Mouse (Mus musculus) fibroblast of lung, adult 2 months (primary cell): ENCODE measurements around the gene A930033H14Rik.

Source experiments
- DNase-seq: peaks from one replicate; pipeline ENCODE4 v3.0.0-alpha.2; 2011; ENCODE audit warnings: low read depth

A930033H14Rik gene

DNA sequence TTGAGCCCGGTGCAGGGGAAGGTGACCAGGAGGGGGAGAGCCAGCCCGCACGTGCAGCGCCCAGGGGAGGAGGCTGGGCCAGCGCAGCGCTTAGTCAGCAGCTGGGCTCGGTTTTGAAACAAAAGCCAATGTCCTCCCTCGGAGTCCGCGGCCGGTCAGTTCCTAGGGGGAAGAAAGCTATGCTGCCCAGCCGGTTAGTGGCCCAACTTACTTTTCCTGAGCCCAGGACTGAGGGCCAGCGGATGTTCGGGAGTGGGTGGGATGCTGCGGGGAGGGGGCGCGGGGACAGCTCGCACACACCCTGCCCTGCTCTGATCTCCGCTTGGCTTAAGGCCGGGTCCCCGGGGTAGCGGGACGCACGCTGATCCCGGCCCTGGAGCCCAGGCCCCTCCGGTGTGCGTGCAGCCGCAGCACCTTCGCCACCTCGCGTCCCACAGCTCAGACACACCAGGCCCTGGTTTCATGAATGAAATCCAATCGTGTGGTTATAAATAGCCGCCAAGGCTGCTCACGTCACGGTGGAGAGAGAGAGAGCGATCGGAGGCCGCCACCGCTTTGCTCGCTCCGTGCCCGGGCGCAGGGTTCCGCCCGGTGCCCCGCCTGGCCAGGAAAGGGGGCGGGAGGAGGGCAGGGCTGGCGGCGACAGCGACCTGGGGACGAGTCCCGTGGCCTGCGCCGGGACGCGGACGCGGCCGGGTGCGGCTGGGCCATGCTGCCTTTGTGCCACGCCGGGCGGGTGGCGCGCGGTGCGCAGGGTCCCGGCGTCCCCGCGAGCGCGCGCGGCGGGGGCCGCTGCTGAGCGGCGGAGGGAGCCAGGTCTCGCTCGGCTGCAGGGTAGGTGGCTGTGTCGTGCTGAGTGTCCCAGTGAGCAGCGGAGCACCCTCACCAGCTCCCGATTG, at the start of gene A930033H14Rik:
A930033H14Rik (minus strand) TSS at position 557 of the 899 bp plus-strand sequence.
- peak; percentile 35 for DNase-seq

DNA sequence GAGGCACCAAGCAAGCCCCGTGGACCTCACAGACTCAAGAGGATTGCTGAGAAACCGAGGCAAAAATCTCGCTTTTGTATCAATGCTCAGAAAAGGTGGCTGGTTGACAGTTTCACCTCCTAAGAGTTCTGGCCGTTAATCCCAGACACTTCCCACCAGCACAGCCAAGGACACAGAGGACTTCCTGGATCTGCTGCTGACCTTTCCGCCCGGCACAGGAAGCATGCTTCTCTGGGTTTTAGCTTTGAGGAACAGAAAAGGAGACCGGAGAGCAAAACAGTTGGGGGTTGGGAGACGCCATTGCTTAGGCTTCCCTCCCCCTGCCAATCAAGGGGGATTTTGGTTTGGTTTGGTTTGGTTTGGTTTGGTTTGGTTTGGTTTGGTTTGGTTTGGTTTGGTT, 47.0 kb upstream of the A930033H14Rik start:
- no peak for DNase-seq

GRCm38 (mm10) chr10:69259161-69259560, 46.3 kb upstream of the A930033H14Rik start:
- no peak for DNase-seq

GRCm38 (mm10) chr10:69258588-69258987, 45.7 kb upstream of the A930033H14Rik start:
- DNase-seq: no peak

DNA sequence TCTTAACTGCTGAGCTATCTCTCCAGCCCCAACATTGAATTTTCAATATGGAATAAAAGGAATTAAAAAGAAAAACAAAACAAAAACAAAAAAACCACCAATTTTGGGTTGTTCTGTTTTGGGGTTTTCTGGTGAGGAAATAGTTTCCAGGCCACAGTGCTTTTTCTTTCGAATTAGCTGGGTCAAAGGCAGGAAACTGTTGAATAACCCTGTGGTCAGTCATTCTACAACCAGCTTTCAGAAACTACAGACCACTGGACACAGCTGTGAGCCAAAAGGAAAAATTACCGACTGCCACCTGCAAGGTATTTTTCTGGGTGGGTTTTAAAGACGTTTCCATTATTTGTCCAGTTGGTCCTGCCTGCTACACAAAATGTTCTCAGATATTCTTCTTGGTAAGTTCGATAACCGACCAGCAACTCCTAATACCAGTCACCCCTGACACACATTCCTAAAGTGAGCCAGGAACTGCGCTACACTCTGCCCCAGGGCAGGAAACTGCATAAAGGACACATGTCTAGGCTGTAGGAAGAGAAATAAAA, 44.8 kb upstream of the A930033H14Rik start:
- DNase-seq: no peak

- DNase-seq: no peak
These were observed 42.7 kb upstream of the A930033H14Rik start for GRCm38 (mm10) chr10:69255594-69255993.

- DNase-seq: no peak
These were observed 41.5 kb upstream of the A930033H14Rik start for GRCm38 (mm10) chr10:69254390-69254847.

- DNase-seq: no peak
These were observed 40.8 kb upstream of the A930033H14Rik start for GRCm38 (mm10) chr10:69253686-69254080.

- no peak for DNase-seq
These were observed 40.3 kb upstream of the A930033H14Rik start for GRCm38 (mm10) chr10:69253075-69253685.

- DNase-seq: no peak
These were observed 39.5 kb upstream of the A930033H14Rik start for GRCm38 (mm10) chr10:69252112-69253074.

DNA sequence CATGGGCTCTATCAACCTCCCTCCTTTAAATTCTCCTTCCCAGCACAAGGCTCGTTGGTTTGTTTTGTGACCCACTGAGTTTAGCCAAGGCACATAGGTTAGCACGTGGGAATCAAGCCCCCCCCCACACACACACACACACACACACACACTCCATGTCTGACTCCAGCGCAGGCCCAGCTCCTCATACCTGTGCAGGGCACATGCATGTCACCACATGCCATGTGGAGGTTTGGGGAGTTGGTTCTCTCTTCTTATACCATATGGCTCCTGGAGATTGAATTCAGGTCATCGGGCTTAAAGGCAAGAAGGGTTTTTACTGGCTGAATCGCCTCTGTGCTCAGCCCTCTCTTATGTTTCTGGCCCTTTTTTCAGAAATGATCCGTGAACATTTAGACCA, 38.4 kb upstream of the A930033H14Rik start:
- DNase-seq: no peak

GRCm38 (mm10) chr10:69248261-69249160, 35.6 kb upstream of the A930033H14Rik start:
- DNase-seq: no peak

DNA sequence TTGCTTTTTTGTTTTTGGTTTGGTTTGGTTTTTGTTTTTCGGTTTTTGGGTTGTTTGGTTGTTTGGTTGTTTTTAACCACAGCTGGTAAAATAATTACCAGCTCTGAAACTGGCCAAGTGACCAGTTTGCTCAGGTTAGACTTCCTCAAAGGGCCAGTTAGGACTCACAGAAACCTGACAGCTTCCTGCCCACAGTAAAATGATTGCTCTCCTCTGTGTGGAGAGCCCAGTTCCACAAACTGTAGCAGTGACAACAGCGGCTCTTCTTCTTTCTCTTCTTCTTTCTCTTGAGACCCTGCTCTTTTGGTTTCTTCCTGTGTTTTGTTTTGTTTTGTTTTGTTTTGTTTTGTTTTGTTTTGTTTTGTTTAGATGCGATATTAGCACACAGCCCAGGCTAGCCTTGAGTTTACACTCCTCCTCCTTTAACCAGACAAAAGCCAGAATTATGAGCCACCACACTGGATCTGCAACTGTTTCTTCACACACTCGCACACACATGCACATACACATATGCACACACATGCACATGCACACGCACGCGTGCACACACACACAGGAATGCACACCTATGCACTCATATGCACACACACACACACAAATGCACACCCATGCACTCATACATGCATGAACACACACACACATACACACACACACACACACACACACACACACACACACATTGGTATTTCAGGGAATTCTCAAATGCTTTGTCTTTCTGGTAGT, 34.6 kb upstream of the A930033H14Rik start:
- no peak for DNase-seq

DNA sequence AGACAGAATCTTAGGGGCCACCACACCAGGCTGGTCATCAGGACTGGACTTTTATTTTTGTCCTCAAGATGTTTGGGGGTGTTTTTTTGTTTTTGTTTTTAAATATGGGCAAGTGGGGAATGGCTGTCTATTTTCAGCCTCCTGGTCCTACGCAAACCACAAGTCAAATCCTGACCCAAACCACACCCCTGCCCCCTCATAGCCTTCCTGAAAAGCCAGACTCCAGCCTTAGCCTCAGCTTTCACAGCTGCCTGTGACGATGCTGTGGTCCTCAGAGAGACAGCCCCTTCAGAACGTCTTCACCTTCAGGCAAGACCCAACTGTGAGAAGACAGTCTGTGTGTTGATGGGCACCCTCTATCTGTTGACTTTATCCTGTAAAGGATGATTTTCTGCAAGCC, 33.9 kb upstream of the A930033H14Rik start:
- DNase-seq: no peak

DNA sequence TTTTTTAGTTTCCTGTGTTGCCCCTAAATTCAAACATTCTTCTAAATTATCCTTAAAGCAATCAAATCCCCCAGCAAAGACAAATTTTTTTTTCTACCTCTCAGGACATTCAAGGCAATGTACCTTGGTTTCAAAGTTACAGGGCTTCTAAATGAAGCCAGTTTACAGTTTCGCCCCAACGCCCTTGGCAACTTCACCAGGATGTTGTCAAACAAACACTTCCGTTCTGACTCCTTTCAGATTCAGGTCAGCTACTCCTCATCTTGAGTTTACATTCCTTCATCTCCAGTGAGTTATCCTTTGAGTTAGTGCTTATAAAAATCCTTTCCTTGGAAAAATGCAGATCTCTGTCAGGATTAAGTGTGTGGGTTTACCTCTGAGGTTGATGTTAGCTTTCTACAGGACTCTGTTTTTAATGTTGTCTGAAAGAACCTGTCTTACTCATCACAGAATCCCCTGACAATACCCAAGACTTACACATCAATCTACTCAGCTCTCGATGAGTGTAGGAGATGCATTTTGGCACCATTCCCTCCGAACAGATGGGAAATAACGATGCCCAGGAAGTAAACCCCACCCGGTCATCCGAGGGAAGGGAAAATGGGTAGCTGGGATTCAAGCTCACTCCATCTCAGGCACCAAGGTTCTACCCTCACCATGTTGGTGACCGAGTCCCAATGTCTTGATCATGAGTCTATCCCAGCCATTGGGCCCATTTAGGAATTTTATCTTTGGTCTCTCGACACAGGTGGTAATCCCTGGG, 33.2 kb upstream of the A930033H14Rik start:
- DNase-seq: no peak

DNA sequence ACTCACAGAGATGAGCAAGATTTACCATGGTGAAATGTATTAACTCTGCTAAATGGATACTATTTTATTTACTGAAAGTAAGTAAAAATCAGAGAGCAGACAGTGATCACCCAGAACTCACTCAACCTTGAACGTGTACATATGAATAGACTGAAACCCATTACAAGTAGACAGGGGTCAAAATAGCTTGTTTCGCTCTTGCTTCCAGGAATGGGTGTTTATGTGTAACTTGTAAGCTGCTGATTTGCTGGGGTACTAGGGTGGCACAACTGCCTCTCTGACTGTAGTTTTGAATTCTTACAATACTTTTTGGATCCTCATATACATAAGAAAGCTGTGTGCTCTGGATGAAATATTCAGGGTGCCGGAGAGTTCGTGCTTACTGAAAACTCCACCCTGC, 32.3 kb upstream of the A930033H14Rik start:
- DNase-seq: no peak

DNA sequence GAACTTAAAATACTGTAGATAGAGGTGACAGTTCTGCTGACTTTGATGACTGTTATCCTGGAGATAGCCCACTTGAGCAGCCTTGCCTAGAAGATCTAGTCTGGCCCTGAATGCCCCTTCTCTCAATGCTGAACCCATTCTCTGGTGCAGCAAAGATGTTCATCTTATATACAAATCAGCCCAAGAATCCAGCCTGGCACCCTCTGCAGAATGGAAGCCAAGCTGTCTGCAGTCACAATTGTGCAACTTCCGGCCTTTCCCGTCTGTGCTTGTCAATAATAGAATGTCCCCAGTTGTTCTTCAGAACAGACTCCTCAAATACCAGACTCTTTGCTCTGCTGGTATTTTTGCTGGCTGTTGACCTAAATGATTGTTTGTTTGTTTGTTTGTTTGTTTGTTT, 27.6 kb upstream of the A930033H14Rik start:
- no peak for DNase-seq

GRCm38 (mm10) chr10:69238311-69238710, 25.4 kb upstream of the A930033H14Rik start:
- no peak for DNase-seq

- DNase-seq: no peak
These were observed 24.9 kb upstream of the A930033H14Rik start for GRCm38 (mm10) chr10:69237781-69238180.
